Mouse (Mus musculus) intestine, embryonic 16.5 days (tissue): Measurements from ENCODE around the gene Ppfibp2. TPM values are rescaled to one million over a fixed set of nuclear protein-coding genes. Genes with fewer than 3 reads are reported as not detected.

ENCODE experiments used
- ATAC-seq: fragments of 200-750 bp; cut with Nextera tagmentation; 2 replicates; pipeline ENCODE4 v1.8.0; 2017; ENCODE audit warnings: moderate TSS enrichment, moderate library complexity
- H3K27ac ChIP-seq: fragments of 300-500 bp; sonication (generic); 2 replicates; pipeline ENCODE4 v1.5.1; 2014; ENCODE audit warnings: mild to moderate bottlenecking, low read length
- H3K27me3 ChIP-seq: fragments of 300-500 bp; sonication (generic); replicated peaks from 2 replicates; pipeline ENCODE4 v1.6.1; 2014; ENCODE audit warnings: low read length, control low read depth, mixed read lengths; ENCODE audit not compliant: control insufficient read depth, insufficient read depth
- H3K36me3 ChIP-seq: fragments of 300-500 bp; sonication (generic); 2 replicates; pipeline ENCODE4 v1.6.1; 2014; ENCODE audit warnings: low read length, control low read depth; ENCODE audit not compliant: control insufficient read depth, insufficient read depth
- H3K4me1 ChIP-seq: fragments of 300-500 bp; sonication (generic); 2 replicates; pipeline ENCODE4 v1.6.1; 2014; ENCODE audit warnings: low read length, control low read depth, mixed read lengths; ENCODE audit not compliant: control insufficient read depth, insufficient read depth
- H3K4me2 ChIP-seq: fragments of 300-500 bp; sonication (generic); 2 replicates; pipeline ENCODE4 v1.6.1; 2014; ENCODE audit warnings: low read depth, low read length, control low read depth
- H3K4me3 ChIP-seq: fragments of 300-500 bp; sonication (generic); 2 replicates; pipeline ENCODE4 v1.5.1; 2014; ENCODE audit warnings: mild to moderate bottlenecking, low read length
- H3K9ac ChIP-seq: fragments of 300-500 bp; sonication (generic); 2 replicates; pipeline ENCODE4 v1.6.1; 2014; ENCODE audit warnings: low read depth, low read length
- H3K9me3 ChIP-seq: fragments of 300-500 bp; sonication (generic); 2 replicates; pipeline ENCODE4 v1.6.1; 2016; ENCODE audit warnings: low read length, control low read depth; ENCODE audit not compliant: control insufficient read depth
- WGBS: fragments of 180-500 bp; shearing (Covaris S2); extraction: QIAGEN DNeasy Blood & Tissue Kit; methylation state at CpG from one replicate; pipeline ENCODE4 v1.1.7; 2014; 5-methylcytosine and 5-hydroxymethylcytosine counted together
- polyA plus RNA-seq: library from polyadenylated mRNA; unstranded; fragments of >200 nt; fragmentation: Nextera tagmentation; extraction: Ambion mirVana; gene quantifications from 2 replicates; pipeline ENCODE4 v1.2.1, GENCODE M21; 2015

Gene Ppfibp2
- polyA plus RNA-seq, 1 experiment from 2014 or later, result 13.7 TPM

GRCm38 (mm10) chr7:107747476-107747875 lies 152.5 kb downstream of the Ppfibp2 start:
- H3K4me3 ChIP-seq, result no peak overlapping the region
- no peaks in the 10 kb centered on the region for H3K9me3 ChIP-seq
- ATAC-seq, result no peak
- H3K27ac ChIP-seq, result no peak overlapping the region
- H3K27me3 ChIP-seq, result no peaks in the 10 kb centered on the region
- H3K4me1 ChIP-seq, result no peaks in the 10 kb centered on the region
- H3K9ac ChIP-seq, result no peak overlapping the region
- H3K36me3 ChIP-seq, result peaks cover 4% of the 10 kb centered on the region; the same call in 1 of the 2 replicates
- no peak overlapping the region for H3K4me2 ChIP-seq
- 87% methylated on average over 9 of the region's 9 CpGs for WGBS

GRCm38 (mm10) chr7:107747954-107748353 lies 152.9 kb downstream of the Ppfibp2 start:
- no peak overlapping the region for H3K27ac ChIP-seq
- H3K9ac ChIP-seq, result no peak overlapping the region
- no peaks in the 10 kb centered on the region for H3K27me3 ChIP-seq
- H3K9me3 ChIP-seq, result no peaks in the 10 kb centered on the region
- 18% methylated on average over 2 of the region's 2 CpGs for WGBS
- H3K36me3 ChIP-seq, result peaks cover 2% of the 10 kb centered on the region; the same call in 1 of the 2 replicates
- ATAC-seq, result peak; percentile 36; the same call in 1 of the 2 replicates
- no peak overlapping the region for H3K4me3 ChIP-seq
- H3K4me1 ChIP-seq, result no peaks in the 10 kb centered on the region
- H3K4me2 ChIP-seq, result no peak overlapping the region

GRCm38 (mm10) chr7:107749270-107749669 lies 154.3 kb downstream of the Ppfibp2 start:
- H3K4me2 ChIP-seq, result no peak overlapping the region
- no peaks in the 10 kb centered on the region for H3K27me3 ChIP-seq
- no peak overlapping the region for H3K4me3 ChIP-seq
- peak; percentile 68 for ATAC-seq
- no peaks in the 10 kb centered on the region for H3K4me1 ChIP-seq
- H3K9ac ChIP-seq, result no peak overlapping the region
- H3K36me3 ChIP-seq, result no peaks in the 10 kb centered on the region
- H3K27ac ChIP-seq, result no peak overlapping the region
- no peaks in the 10 kb centered on the region for H3K9me3 ChIP-seq
- WGBS, result 7% methylated on average over 3 of the region's 3 CpGs

- Histone ChIP-seq H3K4me2 (no peak overlapping the region), H3K4me3 (no peak overlapping the region), H3K4me1 (no peaks in the 10 kb centered on the region), H3K27ac (no peak overlapping the region), H3K9me3 (no peaks in the 10 kb centered on the region), H3K36me3 (no peaks in the 10 kb centered on the region), H3K27me3 (no peaks in the 10 kb centered on the region), H3K9ac (no peak overlapping the region)
- ATAC-seq, result no peak
- WGBS, result 78% methylated on average over 4 of the region's 4 CpGs
Observed at GRCm38 (mm10) chr7:107749721-107750120, 154.7 kb downstream of the Ppfibp2 start.

GRCm38 (mm10) chr7:107752031-107752520 lies 157.1 kb downstream of the Ppfibp2 start:
- no peak overlapping the region for H3K4me2 ChIP-seq
- H3K4me1 ChIP-seq, result no peaks in the 10 kb centered on the region
- no peak for ATAC-seq
- H3K36me3 ChIP-seq, result no peaks in the 10 kb centered on the region
- no peaks in the 10 kb centered on the region for H3K27me3 ChIP-seq
- no peak overlapping the region for H3K4me3 ChIP-seq
- 79% methylated on average over 10 of the region's 10 CpGs for WGBS
- H3K9ac ChIP-seq, result no peak overlapping the region
- H3K27ac ChIP-seq, result no peak overlapping the region
- no peaks in the 10 kb centered on the region for H3K9me3 ChIP-seq

GRCm38 (mm10) chr7:107755905-107756304 lies 160.9 kb downstream of the Ppfibp2 start:
- WGBS, result 73% methylated on average over 3 of the region's 3 CpGs

GRCm38 (mm10) chr7:107756748-107757147 lies 161.7 kb downstream of the Ppfibp2 start:
- no peak overlapping the region for H3K4me2 ChIP-seq
- H3K9ac ChIP-seq, result no peak overlapping the region
- WGBS, result 87% methylated on average over 2 of the region's 2 CpGs
- H3K27ac ChIP-seq, result no peak overlapping the region
- ATAC-seq, result no peak
- no peaks in the 10 kb centered on the region for H3K9me3 ChIP-seq
- 0 out of 2 replicates have a peak, but pooled peaks cover 6% of the 10 kb centered on the region for H3K4me1 ChIP-seq
- H3K27me3 ChIP-seq, result no peaks in the 10 kb centered on the region
- H3K4me3 ChIP-seq, result no peak overlapping the region
- H3K36me3 ChIP-seq, result no peaks in the 10 kb centered on the region

More at GRCm38 (mm10) chr7:107755905-107756304, 160.9 kb downstream of the Ppfibp2 start:
- Histone ChIP-seq H3K4me3 (no peak overlapping the region), H3K4me1 (0 out of 2 replicates have a peak, but pooled peaks cover 6% of the 10 kb centered on the region), H3K27ac (no peak overlapping the region), H3K9me3 (no peaks in the 10 kb centered on the region), H3K36me3 (no peaks in the 10 kb centered on the region), H3K9ac (no peak overlapping the region), H3K4me2 (no peak overlapping the region), H3K27me3 (no peaks in the 10 kb centered on the region)
- ATAC-seq, result no peak

- Histone ChIP-seq H3K27ac (no peak within 1 kb of the TSS), H3K4me2 (peak within 1 kb of the TSS; percentile 61), H3K9ac (peak within 1 kb of the TSS; percentile 47; the same call in 1 of the 2 replicates), H3K4me3 (peak within 1 kb of the TSS; percentile 32), H3K36me3 (no peaks in the 10 kb centered on the region), H3K4me1 (0 out of 2 replicates have a peak, but pooled peaks cover 6% of the 10 kb centered on the region), H3K9me3 (no peaks in the 10 kb centered on the region), H3K27me3 (no peaks in the 10 kb centered on the region)
- ATAC-seq, result peak; percentile 92
- 13% methylated on average over 23 of the region's 23 CpGs for WGBS
Observed at GRCm38 (mm10) chr7:107757308-107758151, 162.5 kb downstream of the Ppfibp2 start, which contains the start of gene Cyb5r2. Cyb5r2 (minus strand) TSS chr7:107758032.

GRCm38 (mm10) chr7:107770812-107771211 lies 175.8 kb downstream of the Ppfibp2 start:
- no peaks in the 10 kb centered on the region for H3K27me3 ChIP-seq
- H3K4me2 ChIP-seq, result no peak overlapping the region
- H3K4me3 ChIP-seq, result no peak overlapping the region
- H3K9me3 ChIP-seq, result no peaks in the 10 kb centered on the region
- H3K27ac ChIP-seq, result no peak overlapping the region
- 53% methylated on average over 6 of the region's 6 CpGs for WGBS
- no peak for ATAC-seq
- no peaks in the 10 kb centered on the region for H3K36me3 ChIP-seq
- H3K4me1 ChIP-seq, result no peaks in the 10 kb centered on the region
- no peak overlapping the region for H3K9ac ChIP-seq
